Mouse (Mus musculus) kidney, postnatal 10 days (tissue): ENCODE measurements around the gene Car14.

Experiments
- DNase-seq: peaks from one replicate; pipeline ENCODE4 v3.0.0; 2021; ENCODE audit warnings: mixed read lengths

Gene Car14

DNA sequence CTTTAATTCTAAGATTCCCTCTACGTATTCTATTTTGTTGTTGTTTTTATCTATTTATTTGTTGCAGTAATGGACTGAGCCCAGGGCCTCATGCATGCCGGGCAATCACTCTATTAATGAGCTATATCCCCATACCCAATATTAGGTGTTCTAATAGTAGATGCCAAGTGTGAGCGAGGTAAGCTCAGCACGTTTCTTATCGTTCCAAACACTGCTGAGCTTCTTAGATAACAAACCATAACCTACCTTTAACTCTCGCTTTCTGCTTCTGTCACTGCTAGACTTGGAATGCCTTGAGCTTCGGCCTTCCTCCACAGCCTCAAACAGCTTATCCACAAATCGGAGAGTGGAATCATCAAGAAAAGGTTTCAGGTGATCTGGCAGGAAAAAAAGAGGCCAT is 53.2 kb downstream of the Car14 start:
- DNase-seq: no peak

DNA sequence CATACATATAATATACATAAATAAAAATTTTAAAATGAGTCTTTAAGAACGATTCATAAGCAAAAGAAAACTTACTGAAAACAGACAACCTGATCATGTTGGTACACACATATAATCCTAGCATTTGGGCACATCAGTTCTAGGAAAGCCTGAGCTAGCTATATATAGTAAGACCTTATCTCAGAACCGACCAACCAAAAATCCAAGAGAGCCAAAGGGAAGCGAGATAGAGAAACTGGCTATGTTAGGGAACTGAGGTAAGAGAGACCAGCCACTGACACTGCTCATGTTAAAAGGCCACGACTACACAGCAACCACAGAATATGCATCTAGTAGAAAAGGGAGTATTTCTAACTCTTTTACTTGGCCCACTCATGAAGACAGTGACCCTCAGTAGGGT is 53.9 kb downstream of the Car14 start:
- no peak for DNase-seq
